ENCODE assay signal across 9 mouse cellular contexts in the genomic region with DNA sequence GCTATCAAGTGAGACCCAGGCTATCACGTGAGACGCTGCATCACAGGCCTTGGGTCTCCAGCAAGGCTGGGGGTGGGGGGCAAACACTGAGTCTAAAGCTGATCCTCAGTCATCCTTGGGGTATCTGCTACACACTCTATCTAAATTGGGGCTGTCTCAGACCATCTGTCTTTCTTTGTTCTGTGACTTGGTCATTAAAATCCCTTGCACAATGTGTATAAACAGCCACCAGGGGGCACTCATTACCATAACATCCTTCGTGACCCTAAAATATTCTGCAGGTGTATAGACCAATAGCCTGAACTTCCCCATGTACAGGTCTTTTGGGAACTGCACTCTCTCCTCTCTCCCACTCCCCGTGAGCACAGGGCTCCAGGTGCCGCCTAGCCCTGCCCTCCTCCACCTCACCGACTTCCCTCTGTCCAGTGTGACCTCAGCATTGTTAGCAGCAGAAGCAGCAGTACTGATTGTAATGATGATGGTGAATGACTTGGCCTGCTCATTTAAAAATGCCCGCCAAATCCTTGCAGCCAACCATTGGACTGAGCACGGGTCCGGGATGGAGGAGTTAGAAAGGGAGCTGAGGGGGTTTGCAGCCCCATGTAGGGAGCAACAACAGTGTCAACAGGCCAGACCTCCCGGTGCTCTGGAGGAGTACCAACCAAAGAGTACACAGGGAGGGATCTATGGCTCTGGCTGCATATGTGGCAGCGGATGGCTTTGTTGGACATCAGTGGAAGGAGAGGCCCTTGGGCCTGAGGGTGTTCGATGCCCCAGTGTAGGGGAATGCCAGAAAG. TPM values are rescaled to one million over a fixed set of nuclear protein-coding genes. Genes with fewer than 3 reads are reported as not detected.
DNase-seq lines count a peak whose midpoint lies in the region; ATAC-seq and TF ChIP-seq lines count a peak whose summit lies in the region.
"Had no signal": no experiment of that assay in that cellular context is flagged by ENCODE, and none has a peak within 500 bp of the region (broad histone marks: within the 10 kb centered on the region; RNA-seq: fewer than 3 reads in every experiment).

No protein-coding gene starts in this region.

- H3K36me3 ChIP-seq in embryonic facial prominence, embryonic 14.5 days (ENCODE audit: control insufficient read depth, insufficient read depth, low read length) = no peaks in the 10 kb centered on the region
- no peaks in the 10 kb centered on the region for H3K36me3 ChIP-seq in heart, embryonic 13.5 days
- no peaks in the 10 kb centered on the region for H3K36me3 ChIP-seq in kidney, embryonic 16.5 days (ENCODE audit: insufficient read depth, low read length)
- no peaks in the 10 kb centered on the region for H3K36me3 ChIP-seq in liver, embryonic 14.5 days (replicated peaks; ENCODE audit: control insufficient read depth, insufficient read depth, low read depth)

- no peak overlapping the region; the same call in 1 of the 2 replicates for H3K4me2 ChIP-seq in embryonic facial prominence, embryonic 14.5 days (ENCODE audit: low read depth, low read length)
- H3K4me2 ChIP-seq in heart, embryonic 13.5 days = peak overlapping the region; percentile 2; the same call in 1 of the 2 replicates
- H3K4me2 ChIP-seq in kidney, embryonic 16.5 days (replicated peaks; ENCODE audit: low read depth, low read length) = no peak overlapping the region
- H3K4me2 ChIP-seq in liver, embryonic 14.5 days (ENCODE audit: low read depth) = no peak overlapping the region

- H3K4me1 ChIP-seq in embryonic facial prominence, embryonic 14.5 days (ENCODE audit: control insufficient read depth, insufficient read depth, low read length) = no peaks in the 10 kb centered on the region; the same call in 1 of the 2 replicates
- H3K4me1 ChIP-seq in heart, embryonic 13.5 days = peaks cover 17% of the 10 kb centered on the region
- 0 out of 2 replicates have a peak, but pooled peaks cover 3% of the 10 kb centered on the region for H3K4me1 ChIP-seq in kidney, embryonic 16.5 days (ENCODE audit: insufficient read depth, low read length)
- peaks cover 0 to 12% of the 10 kb centered on the region in 2 experiments; a peak in 2 of 4 replicates for H3K4me1 ChIP-seq in liver, embryonic 14.5 days (replicated peaks; ENCODE audit: control insufficient read depth in 2 of 2, insufficient read depth in 2 of 2, low read length in 1 of 2)

- peak; percentile 87 for DNase-seq in CD4-positive, CD25-positive, alpha-beta regulatory T cell, adult 2 months (ENCODE audit: low read depth, low spot score)
- peak; percentile 75 for DNase-seq in adrenal gland, postnatal 14 days
- peak; percentile 72 for DNase-seq in embryonic facial prominence, embryonic 14.5 days (ENCODE audit: low spot score)
- no peak for DNase-seq in liver, embryonic 14.5 days (ENCODE audit: low read depth in 3 of 3, low spot score in 3 of 3)
- peak; percentile 61 for DNase-seq in neural tube, embryonic 10.5 days (ENCODE audit: extremely low spot score, low spot score)
- peak; percentile 68 to 84 for DNase-seq in thymus, postnatal 10 days (ENCODE audit: low spot score in 2 of 2)

- H3K27me3 ChIP-seq in embryonic facial prominence, embryonic 14.5 days (replicated peaks; ENCODE audit: control insufficient read depth, insufficient read depth, low read length) = no peaks in the 10 kb centered on the region
- H3K27me3 ChIP-seq in heart, embryonic 13.5 days (replicated peaks) = no peaks in the 10 kb centered on the region; the same call in 1 of the 2 replicates
- H3K27me3 ChIP-seq in kidney, embryonic 16.5 days (ENCODE audit: insufficient read depth, low read length) = no peaks in the 10 kb centered on the region
- H3K27me3 ChIP-seq in liver, embryonic 14.5 days (ENCODE audit: control insufficient read depth, insufficient read depth, low read length) = no peaks in the 10 kb centered on the region

- no peak overlapping the region for H3K27ac ChIP-seq in embryonic facial prominence, embryonic 14.5 days (replicated peaks; ENCODE audit: low read depth, low read length)
- H3K27ac ChIP-seq in heart, embryonic 13.5 days (replicated peaks) = no peak overlapping the region
- H3K27ac ChIP-seq in kidney, embryonic 16.5 days (ENCODE audit: low read length) = no peak overlapping the region
- H3K27ac ChIP-seq in liver, embryonic 14.5 days = no peak overlapping the region

- 42% methylated on average over 12 of the region's 12 CpGs for WGBS in embryonic facial prominence, embryonic 14.5 days
- 40% methylated on average over 12 of the region's 12 CpGs for WGBS in heart, embryonic 13.5 days
- 52% methylated on average over 12 of the region's 12 CpGs for WGBS in kidney, embryonic 16.5 days
- 49% methylated on average over 12 of the region's 12 CpGs for WGBS in liver, embryonic 14.5 days (ENCODE audit: insufficient replicate concordance)

- no peak for TF ChIP-seq EP300 in liver, embryonic 14.5 days (IDR thresholded peaks at IDR 0.05; ENCODE audit: low read depth)

- H3K9me3 ChIP-seq in embryonic facial prominence, embryonic 14.5 days (ENCODE audit: control insufficient read depth, low read length) = no peaks in the 10 kb centered on the region
- no peaks in the 10 kb centered on the region for H3K9me3 ChIP-seq in heart, embryonic 13.5 days
- H3K9me3 ChIP-seq in kidney, embryonic 16.5 days (ENCODE audit: low read length) = no peaks in the 10 kb centered on the region
- H3K9me3 ChIP-seq in liver, embryonic 14.5 days (ENCODE audit: control insufficient read depth, low read length) = no peaks in the 10 kb centered on the region

- ATAC-seq in embryonic facial prominence, embryonic 14.5 days (ENCODE audit: low read depth) = peak; percentile 62
- ATAC-seq in heart, embryonic 13.5 days (ENCODE audit: extremely low read depth, insufficient number of reproducible peaks, low FRiP score, low TSS enrichment) = no peak
- ATAC-seq in kidney, embryonic 16.5 days (ENCODE audit: low FRiP score, low TSS enrichment) = peak; percentile 70
- peak; percentile 24; the same call in 1 of the 2 replicates for ATAC-seq in liver, embryonic 14.5 days (ENCODE audit: insufficient read depth)

- no peak overlapping the region for H3K4me3 ChIP-seq in embryonic facial prominence, embryonic 14.5 days (ENCODE audit: low read depth, low read length)
- H3K4me3 ChIP-seq in heart, embryonic 13.5 days = no peak overlapping the region
- H3K4me3 ChIP-seq in kidney, embryonic 16.5 days (ENCODE audit: low read length) = no peak overlapping the region
- H3K4me3 ChIP-seq in liver, embryonic 14.5 days (ENCODE audit: insufficient read depth in 1 of 2, low read depth in 2 of 2, low read length in 2 of 2) = no peak overlapping the region
- H3K4me3 ChIP-seq: erythroblast, embryonic 14.5 days had no signal

- H3K9ac ChIP-seq in embryonic facial prominence, embryonic 14.5 days (ENCODE audit: low read depth, low read length) = 0 out of 2 replicates have a peak overlapping the region, but pooled peaks have one; percentile 8
- H3K9ac ChIP-seq in heart, embryonic 13.5 days = peak overlapping the region; percentile 17; the same call in 1 of the 2 replicates
- H3K9ac ChIP-seq in kidney, embryonic 16.5 days (replicated peaks; ENCODE audit: low read length) = no peak overlapping the region
- H3K9ac ChIP-seq in liver, embryonic 14.5 days (replicated peaks) = no peak overlapping the region

- TF ChIP-seq CTCF in liver, embryonic 14.5 days (IDR thresholded peaks at IDR 0.05; ENCODE audit: low read depth) = peak; percentile 71

RNA-seq across cellular contexts. Expression of a gene that starts 28.1 kb away (rescaled TPM):
- 1.5 TPM in 1 of 2 replicates, not detected in the other for total RNA-seq in adrenal gland, postnatal 14 days (2021)
- 0.39 TPM in 1 of 2 replicates, not detected in the other for polyA plus RNA-seq in embryonic facial prominence, embryonic 14.5 days (2014; fragmentation: Nextera tagmentation; extraction: Ambion mirVana)
- polyA plus RNA-seq in heart, embryonic 13.5 days (2015; fragmentation: Nextera tagmentation; extraction: Ambion mirVana) = not detected in 2 replicates
- 0.36 TPM in 1 of 2 replicates, not detected in the other for polyA plus RNA-seq in kidney, embryonic 16.5 days (2015; fragmentation: Nextera tagmentation; extraction: Ambion mirVana)
- polyA plus RNA-seq in liver, embryonic 14.5 days (2012; rRNA removed) = 0.08 and 0.18 TPM in 2 replicates
- 0.13 TPM in 1 of 2 replicates, not detected in the other for polyA plus RNA-seq in liver, embryonic 14.5 days (2014; fragmentation: Nextera tagmentation; extraction: Ambion mirVana)

RNA-seq across cellular contexts. Expression of a gene that starts 28.1 kb away (rescaled TPM):
- not detected in 2 replicates for total RNA-seq in adrenal gland, postnatal 14 days (2021)
- 0.42 TPM in 1 of 2 replicates, not detected in the other for polyA plus RNA-seq in embryonic facial prominence, embryonic 14.5 days (2014; fragmentation: Nextera tagmentation; extraction: Ambion mirVana)
- not detected in 2 replicates for polyA plus RNA-seq in heart, embryonic 13.5 days (2015; fragmentation: Nextera tagmentation; extraction: Ambion mirVana)
- polyA plus RNA-seq in kidney, embryonic 16.5 days (2015; fragmentation: Nextera tagmentation; extraction: Ambion mirVana) = not detected in 2 replicates
- polyA plus RNA-seq in liver, embryonic 14.5 days (2012; rRNA removed) = not detected in 2 replicates
- not detected in 2 replicates for polyA plus RNA-seq in liver, embryonic 14.5 days (2014; fragmentation: Nextera tagmentation; extraction: Ambion mirVana)
- polyA plus RNA-seq: erythroblast, embryonic 14.5 days had no signal

RNA-seq across cellular contexts. Expression of a gene that starts 33.2 kb away (rescaled TPM):
- 0.22 and 1.7 TPM in 2 replicates for total RNA-seq in adrenal gland, postnatal 14 days (2021)
- polyA plus RNA-seq in embryonic facial prominence, embryonic 14.5 days (2014; fragmentation: Nextera tagmentation; extraction: Ambion mirVana) = not detected in 2 replicates
- polyA plus RNA-seq in heart, embryonic 13.5 days (2015; fragmentation: Nextera tagmentation; extraction: Ambion mirVana) = not detected in 2 replicates
- 0.12 TPM in 1 of 2 replicates, not detected in the other for polyA plus RNA-seq in kidney, embryonic 16.5 days (2015; fragmentation: Nextera tagmentation; extraction: Ambion mirVana)
- 0.09 and 0.10 TPM in 2 replicates for polyA plus RNA-seq in liver, embryonic 14.5 days (2012; rRNA removed)
- 0.08 TPM in 1 of 2 replicates, not detected in the other for polyA plus RNA-seq in liver, embryonic 14.5 days (2014; fragmentation: Nextera tagmentation; extraction: Ambion mirVana)
- polyA plus RNA-seq: erythroblast, embryonic 14.5 days had no signal

RNA-seq across cellular contexts. Expression of a gene that starts 36.7 kb away (rescaled TPM):
- total RNA-seq in adrenal gland, postnatal 14 days (2021) = 0.93 and 2.6 TPM in 2 replicates
- 0.56 and 1.1 TPM in 2 replicates for polyA plus RNA-seq in embryonic facial prominence, embryonic 14.5 days (2014; fragmentation: Nextera tagmentation; extraction: Ambion mirVana)
- polyA plus RNA-seq in heart, embryonic 13.5 days (2015; fragmentation: Nextera tagmentation; extraction: Ambion mirVana) = 0.45 and 0.60 TPM in 2 replicates
- 0.65 and 0.87 TPM in 2 replicates for polyA plus RNA-seq in kidney, embryonic 16.5 days (2015; fragmentation: Nextera tagmentation; extraction: Ambion mirVana)
- polyA plus RNA-seq in liver, embryonic 14.5 days (2012; rRNA removed) = 2.4 and 5.0 TPM in 2 replicates
- 5.4 and 10.6 TPM in 2 replicates for polyA plus RNA-seq in liver, embryonic 14.5 days (2014; fragmentation: Nextera tagmentation; extraction: Ambion mirVana)
- polyA plus RNA-seq: erythroblast, embryonic 14.5 days had no signal

Comparison
In these comparisons a context has a peak if more than half of its experiments do, and no peak if none do; other contexts are left out.
1. DNase-seq: peak in CD4-positive, CD25-positive, alpha-beta regulatory T cell, adult 2 months (single experiment), adrenal gland, postnatal 14 days (single experiment), embryonic facial prominence, embryonic 14.5 days (single experiment), neural tube, embryonic 10.5 days (single experiment) and thymus, postnatal 10 days (2 of 2); none in liver, embryonic 14.5 days (0 of 3).
2. H3K9ac ChIP-seq: peak in embryonic facial prominence, embryonic 14.5 days (single experiment) and heart, embryonic 13.5 days (single experiment); none in kidney, embryonic 16.5 days (single experiment) and liver, embryonic 14.5 days (single experiment).